Mouse (Mus musculus) kidney, adult 8-10 months (tissue): Measurements from ENCODE around the gene Stat2.
"Not testable (repeated sequence)": the region's sequence is repeated elsewhere in the genome, so short reads cannot be mapped to it uniquely, and the experiment has no call there.

Experiments
- DNase-seq, 2 experiments: peaks; one replicate each; pipeline ENCODE4 v3.0.0; 2022

The Stat2 gene

GRCm38 (mm10) chr10:128259946-128260345 lies 10.4 kb upstream of the Stat2 start:
- DNase-seq, result no peak

- DNase-seq, result not testable (repeated sequence)
Measured at GRCm38 (mm10) chr10:128260376-128260775, 10.0 kb upstream of the Stat2 start.

GRCm38 (mm10) chr10:128262300-128262699 lies 8.1 kb upstream of the Stat2 start:
- DNase-seq, result no peak

- DNase-seq, result no peak
Measured at GRCm38 (mm10) chr10:128263393-128264310, 6.7 kb upstream of the Stat2 start.

DNA sequence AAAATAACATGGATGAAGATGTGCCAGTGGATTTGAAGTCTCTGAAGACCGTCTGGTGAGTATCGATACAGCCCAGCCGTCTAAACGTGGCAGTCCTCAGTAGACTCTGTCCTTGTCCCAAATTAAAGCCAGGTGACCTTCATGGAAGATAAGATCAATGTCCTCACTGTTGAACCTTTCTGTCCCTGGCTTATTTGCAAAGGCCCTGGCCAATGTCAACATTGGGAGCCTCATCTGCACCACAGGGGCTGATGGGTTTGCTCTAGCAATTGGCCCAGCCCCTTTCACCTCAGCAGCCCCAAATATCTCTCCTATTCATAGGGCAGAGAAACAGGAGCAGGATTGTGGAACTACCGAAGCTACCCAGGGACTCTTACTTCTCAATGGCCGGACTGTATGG lies 2.0 kb upstream of the Stat2 start, which contains the start of gene Apof:
Gene Apof, plus strand, starts transcription at position 301 of the 400 bp plus-strand sequence.
- DNase-seq, result no peak

- no peak for DNase-seq
Measured at GRCm38 (mm10) chr10:128269206-128269910, 1.0 kb upstream of the Stat2 start.

DNA sequence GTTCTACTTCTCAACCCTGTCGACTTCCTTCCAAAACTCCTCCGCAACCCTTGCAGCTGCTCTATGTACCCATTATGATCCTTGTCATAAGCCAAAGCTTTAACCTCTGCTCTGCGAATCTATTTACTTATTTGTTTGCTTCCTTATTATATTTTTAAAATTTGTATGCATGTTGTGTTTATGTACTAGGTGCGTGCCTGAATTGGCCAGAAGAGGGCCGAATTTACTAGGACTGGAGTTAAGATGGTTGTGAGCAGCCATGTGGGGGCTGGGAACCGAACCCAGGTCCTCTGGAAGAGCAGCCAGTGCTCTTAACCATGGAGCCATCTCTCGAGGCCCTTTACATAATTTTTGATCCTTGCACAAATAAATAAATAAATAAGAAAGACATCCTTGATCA lies 507 bp downstream of the Stat2 start:
- peak in 1 of 2 experiments; percentile 15 for DNase-seq

- peak in 1 of 2 experiments; percentile 33 for DNase-seq
Measured at GRCm38 (mm10) chr10:128271883-128272282, 1.5 kb downstream of the Stat2 start.

GRCm38 (mm10) chr10:128272819-128273439 lies 2.6 kb downstream of the Stat2 start:
- not testable (repeated sequence) for DNase-seq

- DNase-seq, result not testable (repeated sequence)
Measured at GRCm38 (mm10) chr10:128275374-128275773, 5.0 kb downstream of the Stat2 start.

- no peak for DNase-seq
Measured at GRCm38 (mm10) chr10:128278158-128278557, 7.8 kb downstream of the Stat2 start.

DNA sequence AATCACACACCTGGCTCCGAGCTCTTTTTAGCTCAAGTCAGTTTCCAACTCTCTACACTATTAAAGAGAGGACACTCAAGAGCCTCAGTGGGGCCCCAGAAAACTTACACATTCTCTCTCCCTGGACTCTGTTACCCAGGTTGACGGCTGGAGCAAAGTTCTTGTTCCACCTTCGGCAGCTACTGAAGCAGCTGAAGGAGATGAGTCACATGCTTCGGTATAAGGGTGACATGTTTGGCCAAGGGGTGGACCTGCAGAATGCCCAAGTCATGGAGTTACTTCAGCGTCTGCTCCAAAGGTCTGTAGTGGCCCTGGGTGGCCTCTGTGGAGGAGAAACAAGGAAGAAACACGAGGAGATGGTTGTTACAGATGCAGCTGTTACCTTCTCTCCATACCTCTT lies 10.6 kb downstream of the Stat2 start:
- DNase-seq, result peak; percentile 34 to 60

DNA sequence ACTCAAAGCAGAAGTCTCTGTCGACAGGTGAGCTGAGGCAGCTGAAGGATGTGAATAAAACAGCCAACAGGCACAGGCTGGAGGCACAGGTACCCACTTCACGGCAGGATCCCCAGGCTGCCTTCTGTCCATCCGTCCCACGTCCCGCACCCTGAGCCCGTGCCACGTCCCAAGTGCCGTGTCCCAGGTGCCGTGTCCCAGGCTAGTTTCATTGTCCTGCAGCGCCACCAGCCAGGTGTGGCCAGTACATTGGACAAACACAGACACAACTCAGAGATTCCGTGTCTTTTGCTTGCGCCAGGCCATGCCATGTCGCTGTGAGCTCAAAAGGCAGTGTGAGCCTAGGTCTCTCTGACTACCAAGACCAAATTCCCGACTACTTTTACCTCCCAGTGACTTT lies 11.3 kb downstream of the Stat2 start:
- DNase-seq, result no peak

DNA sequence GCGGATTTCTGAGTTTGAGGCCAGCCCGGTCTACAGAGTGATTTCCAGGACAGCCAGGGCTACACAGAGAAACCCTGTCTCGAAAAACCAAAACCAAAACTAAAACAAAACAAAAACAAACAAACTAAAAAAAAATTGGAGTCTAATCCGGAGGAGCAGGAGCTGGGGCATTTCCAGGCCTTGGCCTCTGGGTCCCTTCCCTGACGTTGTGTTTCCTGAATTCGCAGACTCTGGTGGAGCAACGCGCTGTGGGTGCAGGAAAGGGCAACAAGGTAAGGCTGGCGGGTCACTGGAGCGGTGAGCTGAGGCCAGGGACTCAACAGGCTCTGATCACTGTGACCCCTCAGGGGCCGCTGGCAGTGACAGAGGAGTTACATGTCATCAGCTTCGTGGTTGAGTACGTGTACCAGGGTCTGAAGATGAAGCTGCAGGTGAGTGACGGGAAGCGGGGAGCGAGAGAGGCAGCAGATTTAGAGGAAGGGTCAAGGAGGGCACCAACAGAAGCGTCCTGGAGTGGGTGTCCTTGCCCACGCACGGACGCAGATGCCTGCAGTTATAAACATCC lies 12.6 kb downstream of the Stat2 start:
- peak in 1 of 2 experiments; percentile 34 for DNase-seq

DNA sequence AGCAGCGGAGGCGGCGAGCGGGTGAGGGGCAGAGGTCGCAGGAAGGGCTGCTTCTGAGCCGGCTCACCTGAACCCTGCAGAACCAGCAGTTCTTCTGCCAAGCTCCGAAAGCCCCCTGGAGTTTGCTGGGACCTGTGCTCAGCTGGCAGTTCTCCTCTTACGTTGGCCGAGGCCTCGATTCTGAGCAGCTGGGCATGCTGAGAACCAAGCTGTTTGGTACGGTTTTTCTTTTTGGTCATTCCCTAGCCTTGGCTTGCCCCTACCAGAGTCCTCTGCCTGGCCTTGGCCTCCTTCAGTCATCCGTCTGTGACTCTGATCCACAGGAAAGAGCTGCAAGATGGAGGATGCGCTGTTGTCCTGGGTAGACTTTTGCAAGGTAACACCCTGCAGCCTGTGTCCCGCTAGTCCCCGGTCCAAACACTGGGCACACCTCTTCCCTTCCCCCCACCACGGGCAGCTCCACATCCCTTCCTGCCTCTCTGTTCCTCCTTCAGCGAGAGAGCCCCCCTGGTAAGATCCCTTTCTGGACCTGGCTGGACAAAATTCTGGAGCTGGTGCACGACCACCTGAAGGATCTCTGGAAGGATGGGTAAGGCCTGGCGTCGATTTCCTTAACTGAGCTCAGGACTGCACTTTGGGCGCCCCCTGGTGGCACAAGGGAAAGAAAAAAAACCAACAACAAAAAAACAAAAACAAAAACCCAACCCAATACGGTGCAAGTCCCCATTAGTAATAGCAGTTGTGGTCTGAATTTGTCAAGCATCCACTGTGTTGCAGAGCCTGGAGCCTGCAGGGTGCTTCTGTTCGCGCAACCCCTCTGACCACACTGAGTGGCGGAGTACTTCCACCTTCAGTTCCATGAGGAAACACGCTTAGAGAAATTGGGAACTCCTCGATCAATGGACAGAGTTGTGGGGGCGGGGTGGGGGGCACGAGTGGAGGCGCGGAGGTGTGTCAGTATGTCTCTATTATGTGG lies 13.5 kb downstream of the Stat2 start:
- peak in 1 of 2 experiments; percentile 70 for DNase-seq

GRCm38 (mm10) chr10:128290594-128290993 lies 20.2 kb downstream of the Stat2 start:
- DNase-seq, result not testable (repeated sequence)

DNA sequence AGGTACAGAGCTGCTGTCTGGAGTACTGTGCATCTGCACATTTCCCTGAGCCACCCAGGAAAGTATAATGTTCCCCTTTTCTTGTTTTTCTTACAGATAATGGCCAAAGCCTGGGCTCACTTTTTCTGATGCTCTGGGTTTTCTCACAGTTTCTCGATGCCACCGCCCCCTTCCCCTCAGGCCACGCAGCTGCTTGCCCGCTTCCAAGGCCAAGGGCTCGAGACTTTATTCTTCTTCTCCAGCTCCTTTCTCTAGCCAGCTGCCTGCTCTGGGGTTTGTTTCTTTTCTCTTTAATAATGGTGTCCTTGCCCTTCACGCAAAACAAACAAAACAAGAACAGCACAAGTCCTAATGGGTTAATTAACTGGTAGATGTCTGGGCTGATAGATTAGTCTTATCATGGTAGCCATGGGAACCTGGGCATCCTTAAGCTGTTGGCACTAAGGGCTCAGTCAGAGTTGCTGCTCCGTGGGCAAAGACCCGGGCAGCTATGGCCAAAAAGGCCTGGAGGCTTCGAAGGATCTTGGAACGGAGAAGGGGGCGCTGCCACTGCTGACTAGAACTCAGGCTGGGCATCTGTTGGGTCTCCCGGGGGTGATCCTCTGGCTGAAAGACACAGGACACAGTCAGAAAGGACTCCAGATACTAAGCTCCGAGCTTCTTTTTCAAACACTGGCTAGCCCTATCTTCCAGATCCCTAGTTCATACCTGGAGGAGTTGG lies 26.2 kb downstream of the Stat2 start:
- DNase-seq, result no peak

DNA sequence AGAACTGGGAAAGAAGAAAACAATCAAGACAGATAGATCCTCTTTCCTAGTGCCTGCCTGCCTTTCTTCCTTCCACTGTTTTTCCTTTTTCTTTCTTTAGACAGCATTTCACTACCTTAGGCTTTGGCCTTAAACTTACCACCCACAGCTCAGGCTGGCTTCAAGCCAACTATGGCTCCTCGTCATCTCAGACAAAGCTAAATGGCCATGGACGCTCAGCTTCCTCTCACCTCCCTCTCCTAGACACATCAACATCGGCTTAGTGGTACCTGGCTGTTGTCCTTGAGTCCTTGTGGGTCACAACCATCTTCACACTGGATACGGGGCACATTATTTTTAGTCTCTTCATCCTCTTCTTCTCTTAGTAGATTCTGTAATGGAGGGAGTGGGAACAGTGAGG lies 26.9 kb downstream of the Stat2 start:
- no peak for DNase-seq

DNA sequence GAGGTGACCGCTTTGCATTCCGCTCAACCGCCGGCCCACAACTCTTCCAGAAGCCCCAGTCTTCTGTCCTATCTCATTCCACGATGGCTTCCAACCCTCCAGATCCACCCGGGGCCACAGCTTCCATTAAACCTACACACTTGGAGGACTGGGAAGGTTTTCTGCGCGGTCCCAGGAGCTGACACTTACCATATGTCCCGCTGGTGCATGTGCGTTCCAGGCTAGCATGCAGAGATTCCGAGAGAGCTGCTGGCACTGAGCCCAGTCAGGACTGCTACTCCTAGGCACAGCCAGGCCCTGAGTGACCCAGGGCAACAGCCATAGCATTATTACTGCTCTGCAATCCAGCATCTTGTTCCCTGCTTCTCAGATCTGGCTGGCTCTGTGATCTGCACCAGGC lies 27.3 kb downstream of the Stat2 start:
- no peak for DNase-seq

DNA sequence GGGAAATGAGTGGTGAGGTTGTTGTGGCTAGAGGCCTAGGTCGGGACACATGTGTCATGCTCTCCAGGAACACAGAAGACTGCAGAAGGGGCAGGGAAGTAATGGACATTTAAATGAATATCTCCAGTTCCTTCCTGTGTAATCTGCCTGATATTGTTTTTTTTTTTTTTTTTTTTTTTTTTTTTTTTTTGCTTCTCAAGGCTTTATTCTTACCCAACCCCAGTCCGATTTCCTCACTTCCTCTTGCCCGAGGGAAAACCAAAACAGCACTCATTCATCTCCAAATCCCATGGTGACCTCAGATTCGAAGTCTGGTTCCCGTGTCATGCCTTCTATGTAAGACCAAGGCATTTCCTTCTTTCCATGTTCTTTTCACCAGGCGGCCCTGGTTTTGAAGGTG lies 27.9 kb downstream of the Stat2 start:
- no peak for DNase-seq

GRCm38 (mm10) chr10:128298702-128299171 lies 28.4 kb downstream of the Stat2 start, which contains the start of gene Il23a:
Gene Il23a (minus strand): TSS chr10:128298752.
- no peak for DNase-seq
